Mouse (Mus musculus): ENCODE data around the gene Kifc1. TPM values are rescaled to one million over a fixed set of nuclear protein-coding genes. Genes with fewer than 3 reads are reported as not detected.
A peak's percentile ranks its signal among the peaks of the same experiment; 100 is the strongest.
"Not testable (repeated sequence)": the region's sequence is repeated elsewhere in the genome, so short reads cannot be mapped to it uniquely, and the experiment has no call there.

Kifc1 gene
- total RNA-seq, 2 experiments from 2014 or later = 2.5 to 2.8 TPM

- not testable (repeated sequence) for DNase-seq (ENCODE audit: low spot score in 2 of 2)
Measured at GRCm38 (mm10) chr17:33903911-33904651, 13.6 kb upstream of the Kifc1 start.

DNA sequence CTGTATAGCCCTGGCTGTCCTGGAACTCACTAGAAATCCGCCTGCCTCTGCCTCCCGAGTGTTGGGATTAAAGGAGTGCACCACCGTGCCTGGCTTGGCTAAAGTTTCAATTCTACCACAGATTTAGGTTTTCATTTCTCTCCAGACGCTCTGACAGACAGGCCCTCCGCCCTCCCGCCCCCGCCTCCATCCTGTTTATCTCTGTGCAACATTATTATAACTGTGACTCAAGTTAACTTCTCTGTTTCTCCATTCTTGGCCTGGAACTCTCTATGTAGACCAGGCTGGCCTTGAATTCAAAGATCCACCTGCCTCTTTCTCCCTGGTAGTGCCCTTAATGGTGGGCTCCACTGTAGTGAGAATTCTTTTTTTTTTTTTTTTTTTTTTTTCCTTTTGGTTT, 12.0 kb upstream of the Kifc1 start:
- DNase-seq (ENCODE audit: low spot score in 2 of 2) = no peak

DNA sequence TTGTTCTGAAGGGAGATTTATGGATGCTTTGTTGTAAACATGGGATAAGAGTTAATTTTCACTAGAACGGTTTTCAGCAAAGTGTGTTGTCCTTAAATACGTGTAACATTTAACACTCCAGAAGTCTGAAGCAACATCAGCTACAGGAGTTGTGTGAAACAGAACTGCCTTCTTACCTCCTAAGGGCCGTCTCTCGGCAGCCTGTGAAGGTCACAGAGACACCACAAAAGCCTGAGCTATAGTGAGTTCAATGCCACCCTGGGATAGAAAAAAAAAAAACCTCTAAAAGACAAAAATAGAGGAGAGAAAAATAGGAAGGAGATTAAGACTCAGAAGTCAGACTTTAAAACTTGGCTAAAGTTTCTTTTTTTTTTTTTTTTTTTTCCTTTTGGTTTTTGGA, 11.6 kb upstream of the Kifc1 start:
- no peak for DNase-seq (ENCODE audit: low spot score in 2 of 2)

- DNase-seq (ENCODE audit: low spot score in 2 of 2) = no peak
Measured at GRCm38 (mm10) chr17:33901653-33902052, 11.2 kb upstream of the Kifc1 start.

DNA sequence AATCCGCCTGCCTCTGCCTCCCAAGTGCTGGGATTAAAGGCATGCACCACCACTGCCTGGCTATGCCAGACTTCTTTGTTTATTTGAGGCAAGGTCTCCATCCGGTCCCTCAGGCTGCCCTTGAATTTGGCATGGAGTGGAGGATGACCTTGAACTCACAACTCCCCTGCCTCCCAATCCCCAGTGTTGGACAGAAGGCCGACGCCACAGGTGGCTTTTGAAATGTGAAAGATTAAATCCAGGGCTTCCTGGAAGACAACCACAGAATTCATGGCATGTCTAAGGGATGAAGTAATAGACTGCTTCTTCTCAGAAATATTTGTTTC, 10.5 kb upstream of the Kifc1 start:
- DNase-seq (ENCODE audit: low spot score in 2 of 2) = no peak

GRCm38 (mm10) chr17:33900281-33900988, 10.0 kb upstream of the Kifc1 start:
- no peak for DNase-seq (ENCODE audit: low spot score in 2 of 2)

DNA sequence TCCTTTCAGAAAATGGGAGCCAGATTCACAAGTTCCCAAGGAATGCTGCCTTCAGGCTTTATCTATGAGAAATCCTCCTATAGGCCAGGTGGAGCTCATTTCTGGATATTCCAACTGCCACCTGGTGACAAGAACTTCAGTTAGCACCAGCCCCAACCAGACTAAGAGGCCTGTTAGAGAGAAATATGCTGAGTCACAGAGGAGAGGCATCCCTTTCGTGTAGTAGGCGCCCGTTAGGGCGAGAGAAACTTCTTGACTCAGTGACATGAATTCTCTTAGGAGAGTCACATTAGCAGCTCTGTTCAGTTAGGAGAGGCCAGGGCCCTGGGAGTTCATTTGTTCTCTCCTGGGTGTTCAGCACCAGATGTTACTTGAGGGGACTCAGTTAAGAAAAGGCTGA, 9.2 kb upstream of the Kifc1 start:
- no peak for DNase-seq (ENCODE audit: low spot score in 2 of 2)

GRCm38 (mm10) chr17:33898193-33898592, 7.7 kb upstream of the Kifc1 start:
- DNase-seq (ENCODE audit: low spot score in 2 of 2) = not testable (repeated sequence)

DNA sequence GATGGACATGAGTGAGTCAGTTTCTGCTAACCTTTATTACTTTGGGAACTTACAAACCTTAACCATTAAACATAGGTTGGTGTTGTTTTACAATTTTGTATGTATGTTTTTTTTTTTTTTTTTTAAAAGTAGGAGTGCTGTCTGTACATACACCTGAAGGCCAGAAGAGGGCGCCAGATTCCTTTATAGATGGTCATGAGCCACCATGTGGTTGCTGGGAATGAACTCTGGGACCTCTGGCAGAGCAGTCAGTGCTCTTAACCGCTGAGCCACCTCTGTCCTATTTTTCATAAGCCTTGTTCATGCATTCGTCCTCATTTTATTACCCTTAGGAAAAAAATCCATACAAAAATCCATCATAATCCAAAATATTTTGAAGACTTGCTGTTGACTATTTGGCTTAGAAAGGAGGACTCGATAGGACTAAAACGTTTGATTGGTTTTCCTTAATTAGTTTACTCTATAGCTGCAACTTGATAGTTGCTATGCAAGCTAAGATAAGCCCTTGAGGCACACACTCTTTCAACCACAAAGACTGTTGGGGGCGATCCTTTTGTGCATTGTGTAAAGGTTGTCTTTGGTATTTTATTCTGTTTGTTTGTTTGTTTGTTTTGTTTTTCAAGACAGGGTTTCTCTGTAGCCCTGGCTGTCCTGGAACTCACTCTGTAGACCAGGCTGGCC, 6.8 kb upstream of the Kifc1 start:
- no peak for DNase-seq (ENCODE audit: low spot score in 2 of 2)

- not testable (repeated sequence) for DNase-seq (ENCODE audit: low spot score in 2 of 2)
Measured at GRCm38 (mm10) chr17:33893011-33893410, 2.5 kb upstream of the Kifc1 start.

DNA sequence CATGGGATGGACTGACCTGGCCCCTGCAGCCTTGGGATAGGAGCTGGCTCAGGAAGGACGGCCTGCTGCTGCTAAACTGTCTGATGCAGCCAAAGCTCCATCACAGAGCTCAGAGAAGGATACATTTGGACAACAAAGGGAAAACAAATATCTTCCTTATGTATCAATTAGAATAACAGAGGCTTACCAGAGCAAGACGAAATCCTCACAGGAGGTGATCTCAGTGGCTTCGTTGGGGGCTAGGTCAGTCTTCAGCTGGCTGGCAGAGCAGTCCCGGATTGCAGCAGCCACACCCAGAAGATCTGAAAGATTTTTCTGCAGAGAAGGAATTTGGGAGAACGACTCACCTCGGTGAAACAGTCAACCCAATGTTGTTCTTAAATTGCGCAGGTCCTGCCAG, 2.0 kb upstream of the Kifc1 start:
- no peak for DNase-seq (ENCODE audit: low spot score in 2 of 2)

GRCm38 (mm10) chr17:33891892-33892291, 1.4 kb upstream of the Kifc1 start:
- DNase-seq (ENCODE audit: low spot score in 2 of 2) = not testable (repeated sequence)

DNA sequence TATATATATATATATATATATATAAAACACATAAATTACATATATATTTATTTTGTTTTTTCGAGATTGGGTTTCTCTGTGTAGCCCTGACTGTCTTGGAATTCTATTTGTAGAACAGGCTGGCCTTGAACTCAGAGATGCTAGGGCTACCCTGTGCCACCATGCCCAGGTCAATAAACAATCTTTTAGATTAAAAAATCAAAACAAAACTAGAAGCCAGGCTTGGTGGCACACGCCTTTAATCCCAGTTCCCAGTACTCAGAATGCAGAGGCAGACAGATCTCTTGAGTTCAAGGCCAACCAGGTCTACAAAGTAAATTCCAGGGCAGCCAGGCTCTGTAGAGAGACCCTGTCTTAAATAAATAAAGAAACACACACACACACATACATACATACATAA, 896 bp upstream of the Kifc1 start:
- no peak for DNase-seq (ENCODE audit: low spot score in 2 of 2)

- DNase-seq (ENCODE audit: low spot score in 2 of 2) = not testable (repeated sequence)
Measured at GRCm38 (mm10) chr17:33889941-33890532, 424 bp downstream of the Kifc1 start.

GRCm38 (mm10) chr17:33888230-33888629, 2.2 kb downstream of the Kifc1 start:
- DNase-seq (ENCODE audit: low spot score in 2 of 2) = not testable (repeated sequence)

GRCm38 (mm10) chr17:33887802-33888201, 2.7 kb downstream of the Kifc1 start:
- DNase-seq (ENCODE audit: low spot score in 2 of 2) = not testable (repeated sequence)

GRCm38 (mm10) chr17:33884320-33884719, 6.1 kb downstream of the Kifc1 start:
- not testable (repeated sequence) for DNase-seq (ENCODE audit: low spot score in 2 of 2)

DNA sequence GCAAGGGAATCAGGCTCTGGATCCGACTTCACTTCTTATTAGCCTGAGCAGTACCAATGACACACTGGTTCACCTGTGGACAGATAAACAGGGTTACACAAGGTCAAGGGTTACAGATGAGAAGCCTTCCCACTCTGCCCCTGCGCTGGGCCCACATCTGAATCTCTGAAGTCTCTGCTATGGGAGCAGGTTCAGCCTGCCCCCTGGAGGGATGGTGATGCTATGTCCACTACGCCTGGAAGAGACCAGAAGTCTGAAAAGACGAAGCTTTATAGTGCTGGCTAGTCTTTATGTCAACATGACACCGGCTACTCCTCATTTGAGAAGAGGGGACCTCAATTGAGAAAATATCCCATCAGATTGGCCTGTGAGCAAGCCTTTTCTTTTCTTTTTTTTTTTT, 14.7 kb downstream of the Kifc1 start:
- DNase-seq (ENCODE audit: low spot score in 2 of 2) = peak in 1 of 2 experiments; percentile 7

DNA sequence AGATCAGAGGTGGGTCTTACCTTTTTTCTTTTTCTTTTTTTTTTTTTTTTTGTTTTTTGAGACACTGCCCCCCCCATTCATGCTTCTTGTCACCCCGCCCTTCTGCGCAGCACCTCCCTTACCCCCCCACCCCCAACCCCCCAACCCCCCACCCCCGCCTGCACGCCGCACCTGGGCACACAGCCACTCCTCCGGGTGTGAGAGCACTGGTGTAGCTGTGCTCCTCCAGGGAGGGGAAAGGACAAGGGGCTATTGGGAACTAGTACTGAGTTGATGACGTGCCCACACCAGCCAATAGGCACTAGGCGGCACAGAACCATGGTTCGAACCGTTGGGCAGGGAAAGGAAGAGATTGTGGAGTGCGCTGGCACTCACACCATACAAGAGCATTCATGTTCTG, 16.1 kb downstream of the Kifc1 start:
- no peak for DNase-seq (ENCODE audit: low spot score in 2 of 2)

- DNase-seq (ENCODE audit: low spot score in 2 of 2) = not testable (repeated sequence)
Measured at GRCm38 (mm10) chr17:33873537-33873936, 16.9 kb downstream of the Kifc1 start, which contains the start of gene Gm7029. Gm7029 (plus strand) TSS chr17:33873837.

- peak; percentile 80 to 85 for DNase-seq (ENCODE audit: low spot score in 2 of 2)
Measured at GRCm38 (mm10) chr17:33865330-33866030, 25.0 kb downstream of the Kifc1 start.
